Mouse (Mus musculus): ENCODE measurements around the gene Apol10b. TPM values are rescaled to one million over a fixed set of nuclear protein-coding genes. Genes with fewer than 3 reads are reported as not detected.
"Not testable (repeated sequence)": the region's sequence is repeated elsewhere in the genome, so short reads cannot be mapped to it uniquely, and the experiment has no call there.

The Apol10b gene
- polyA plus RNA-seq (2014; fragmentation: Nextera tagmentation; extraction: Ambion mirVana) = 0.10 TPM in 1 of 2 replicates, not detected in the other

- Histone ChIP-seq H3K4me2 (replicated peaks; ENCODE audit: low read depth, low read length) (no peak within 1 kb of the TSS), H3K27me3 (ENCODE audit: control insufficient read depth, insufficient read depth, low read length) (no peaks in the 10 kb centered on the region), H3K4me1 (replicated peaks; ENCODE audit: control insufficient read depth, insufficient read depth, low read length) (no peaks in the 10 kb centered on the region), H3K27ac (ENCODE audit: low read depth, low read length) (no peak within 1 kb of the TSS), H3K36me3 (ENCODE audit: control insufficient read depth, insufficient read depth, low read length) (no peaks in the 10 kb centered on the region), H3K4me3 (ENCODE audit: low read depth, low read length) (no peak within 1 kb of the TSS), H3K9me3 (ENCODE audit: control insufficient read depth, low read length) (no peaks in the 10 kb centered on the region), H3K9ac (ENCODE audit: low read depth, low read length) (no peak within 1 kb of the TSS)
- ATAC-seq (ENCODE audit: low FRiP score) (no peak), DNase-seq (ENCODE audit: low spot score) (no peak)
- WGBS = 70% methylated on average over 5 of the region's 5 CpGs
Measured at GRCm38 (mm10) chr15:77595961-77596360, at the start of gene Apol10b. Gene Apol10b (minus strand): TSS chr15:77596125.

- not testable (repeated sequence) for H3K27ac ChIP-seq (ENCODE audit: low read depth, low read length); ATAC-seq (ENCODE audit: low FRiP score); H3K4me3 ChIP-seq (ENCODE audit: low read depth, low read length); H3K27me3 ChIP-seq (ENCODE audit: control insufficient read depth, insufficient read depth, low read length); H3K9ac ChIP-seq (ENCODE audit: low read depth, low read length); H3K9me3 ChIP-seq (ENCODE audit: control insufficient read depth, low read length); H3K36me3 ChIP-seq (ENCODE audit: control insufficient read depth, insufficient read depth, low read length); H3K4me2 ChIP-seq (replicated peaks; ENCODE audit: low read depth, low read length); H3K4me1 ChIP-seq (replicated peaks; ENCODE audit: control insufficient read depth, insufficient read depth, low read length); DNase-seq (ENCODE audit: low spot score)
- WGBS = 78% methylated on average over 2 of the region's 2 CpGs
Measured at GRCm38 (mm10) chr15:77643176-77643575, 47.3 kb upstream of the Apol10b start, which contains the start of gene Apol11b. Gene Apol11b (minus strand): TSS chr15:77643286.

GRCm38 (mm10) chr15:77629822-77630221 is 33.9 kb upstream of the Apol10b start:
- WGBS = 83% methylated on average over 3 of the region's 3 CpGs
- H3K9me3 ChIP-seq (ENCODE audit: control insufficient read depth, low read length); H3K9ac ChIP-seq (ENCODE audit: low read depth, low read length); H3K27me3 ChIP-seq (ENCODE audit: control insufficient read depth, insufficient read depth, low read length); H3K27ac ChIP-seq (ENCODE audit: low read depth, low read length); H3K4me1 ChIP-seq (replicated peaks; ENCODE audit: control insufficient read depth, insufficient read depth, low read length); H3K4me3 ChIP-seq (ENCODE audit: low read depth, low read length); ATAC-seq (ENCODE audit: low FRiP score); H3K36me3 ChIP-seq (ENCODE audit: control insufficient read depth, insufficient read depth, low read length); DNase-seq (ENCODE audit: low spot score); H3K4me2 ChIP-seq (replicated peaks; ENCODE audit: low read depth, low read length): not testable (repeated sequence)

DNA sequence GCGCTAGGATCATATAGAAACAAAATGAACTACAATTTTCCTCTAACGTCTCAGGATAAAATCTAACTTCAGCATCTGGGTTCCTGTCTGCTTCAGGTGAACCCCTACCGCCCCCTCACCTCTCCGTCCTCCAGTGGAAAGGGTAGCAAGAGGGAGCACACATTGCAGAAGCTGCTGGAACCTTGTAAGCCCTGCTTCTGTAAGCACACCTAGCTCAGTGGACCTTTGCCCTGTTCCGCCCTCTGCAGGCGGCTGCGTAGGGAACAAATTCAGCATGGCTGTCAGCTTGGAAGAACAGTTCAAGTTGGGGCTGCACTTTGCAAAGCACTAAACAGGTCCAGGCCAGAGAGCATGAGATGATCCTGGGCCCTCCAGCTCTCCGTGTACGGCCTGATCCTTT is 32.7 kb upstream of the Apol10b start:
- WGBS = 56% methylated on average over 9 of the region's 9 CpGs
- H3K4me1 ChIP-seq (replicated peaks; ENCODE audit: control insufficient read depth, insufficient read depth, low read length); H3K4me2 ChIP-seq (replicated peaks; ENCODE audit: low read depth, low read length); DNase-seq (ENCODE audit: low spot score); H3K27ac ChIP-seq (ENCODE audit: low read depth, low read length); H3K4me3 ChIP-seq (ENCODE audit: low read depth, low read length); ATAC-seq (ENCODE audit: low FRiP score); H3K36me3 ChIP-seq (ENCODE audit: control insufficient read depth, insufficient read depth, low read length); H3K27me3 ChIP-seq (ENCODE audit: control insufficient read depth, insufficient read depth, low read length); H3K9me3 ChIP-seq (ENCODE audit: control insufficient read depth, low read length); H3K9ac ChIP-seq (ENCODE audit: low read depth, low read length): not testable (repeated sequence)

DNA sequence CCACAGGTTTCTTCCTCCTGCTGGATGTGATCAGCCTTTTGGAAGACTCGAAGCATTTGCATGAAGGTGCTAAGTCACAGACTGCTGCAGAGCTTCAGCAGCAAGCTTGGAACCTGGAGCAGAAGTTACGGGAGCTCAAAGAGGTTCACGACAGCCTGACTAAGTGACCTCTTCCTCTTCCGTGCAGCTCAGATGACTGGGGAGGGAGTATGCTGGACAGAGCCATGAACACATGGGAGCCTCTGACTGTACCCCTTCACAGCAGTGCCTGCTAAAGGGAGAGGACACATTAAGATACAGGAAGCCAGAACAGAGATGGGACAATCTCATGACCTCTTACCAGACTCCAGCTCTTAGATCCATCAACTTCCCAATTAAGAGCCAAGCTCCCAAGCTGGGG is 30.5 kb upstream of the Apol10b start:
- not testable (repeated sequence) for H3K4me3 ChIP-seq (ENCODE audit: low read depth, low read length)

GRCm38 (mm10) chr15:77624710-77625109 is 28.8 kb upstream of the Apol10b start:
- Histone ChIP-seq H3K4me3 (ENCODE audit: low read depth, low read length) (no peak overlapping the region), H3K9me3 (ENCODE audit: control insufficient read depth, low read length) (no peaks in the 10 kb centered on the region), H3K9ac (ENCODE audit: low read depth, low read length) (no peak overlapping the region), H3K4me2 (replicated peaks; ENCODE audit: low read depth, low read length) (no peak overlapping the region), H3K27ac (ENCODE audit: low read depth, low read length) (no peak overlapping the region), H3K27me3 (ENCODE audit: control insufficient read depth, insufficient read depth, low read length) (no peaks in the 10 kb centered on the region), H3K36me3 (ENCODE audit: control insufficient read depth, insufficient read depth, low read length) (no peaks in the 10 kb centered on the region), H3K4me1 (replicated peaks; ENCODE audit: control insufficient read depth, insufficient read depth, low read length) (no peaks in the 10 kb centered on the region)
- 95% methylated on average over 1 of the region's 1 CpGs for WGBS
- no peak for ATAC-seq (ENCODE audit: low FRiP score)
- DNase-seq (ENCODE audit: low spot score) = no peak

More for the DNA sequence above, 30.5 kb upstream of the Apol10b start:
- 95% methylated on average over 4 of the region's 4 CpGs for WGBS
- H3K27me3 ChIP-seq (ENCODE audit: control insufficient read depth, insufficient read depth, low read length); H3K4me1 ChIP-seq (replicated peaks; ENCODE audit: control insufficient read depth, insufficient read depth, low read length); DNase-seq (ENCODE audit: low spot score); ATAC-seq (ENCODE audit: low FRiP score); H3K36me3 ChIP-seq (ENCODE audit: control insufficient read depth, insufficient read depth, low read length); H3K9ac ChIP-seq (ENCODE audit: low read depth, low read length); H3K27ac ChIP-seq (ENCODE audit: low read depth, low read length); H3K4me2 ChIP-seq (replicated peaks; ENCODE audit: low read depth, low read length); H3K9me3 ChIP-seq (ENCODE audit: control insufficient read depth, low read length): not testable (repeated sequence)

GRCm38 (mm10) chr15:77606069-77606468 is 10.1 kb upstream of the Apol10b start:
- H3K27me3 ChIP-seq (ENCODE audit: control insufficient read depth, insufficient read depth, low read length) = no peaks in the 10 kb centered on the region
- H3K9me3 ChIP-seq (ENCODE audit: control insufficient read depth, low read length) = no peaks in the 10 kb centered on the region
- DNase-seq (ENCODE audit: low spot score) = no peak
- no peaks in the 10 kb centered on the region for H3K4me1 ChIP-seq (replicated peaks; ENCODE audit: control insufficient read depth, insufficient read depth, low read length)
- H3K4me2 ChIP-seq (replicated peaks; ENCODE audit: low read depth, low read length) = no peak overlapping the region
- H3K36me3 ChIP-seq (ENCODE audit: control insufficient read depth, insufficient read depth, low read length) = no peaks in the 10 kb centered on the region
- no peak overlapping the region for H3K27ac ChIP-seq (ENCODE audit: low read depth, low read length)
- 95% methylated on average over 3 of the region's 3 CpGs for WGBS
- no peak for ATAC-seq (ENCODE audit: low FRiP score)
- no peak overlapping the region for H3K9ac ChIP-seq (ENCODE audit: low read depth, low read length)
- H3K4me3 ChIP-seq (ENCODE audit: low read depth, low read length) = no peak overlapping the region

GRCm38 (mm10) chr15:77598958-77599357 is 3.0 kb upstream of the Apol10b start, which contains the start of gene Gm36245:
Gene Gm36245 (plus strand): TSS chr15:77599258.
- Histone ChIP-seq H3K4me1 (replicated peaks; ENCODE audit: control insufficient read depth, insufficient read depth, low read length) (no peaks in the 10 kb centered on the region), H3K27ac (ENCODE audit: low read depth, low read length) (no peak within 1 kb of the TSS), H3K27me3 (ENCODE audit: control insufficient read depth, insufficient read depth, low read length) (no peaks in the 10 kb centered on the region), H3K4me3 (ENCODE audit: low read depth, low read length) (no peak within 1 kb of the TSS), H3K9ac (ENCODE audit: low read depth, low read length) (no peak within 1 kb of the TSS), H3K36me3 (ENCODE audit: control insufficient read depth, insufficient read depth, low read length) (no peaks in the 10 kb centered on the region), H3K4me2 (replicated peaks; ENCODE audit: low read depth, low read length) (no peak within 1 kb of the TSS), H3K9me3 (ENCODE audit: control insufficient read depth, low read length) (no peaks in the 10 kb centered on the region)
- WGBS = 70% methylated on average over 1 of the region's 1 CpGs
- DNase-seq (ENCODE audit: low spot score) (no peak), ATAC-seq (ENCODE audit: low FRiP score) (no peak)

GRCm38 (mm10) chr15:77598429-77598828 is 2.5 kb upstream of the Apol10b start:
- Histone ChIP-seq H3K4me3 (ENCODE audit: low read depth, low read length) (no peak overlapping the region), H3K9me3 (ENCODE audit: control insufficient read depth, low read length) (no peaks in the 10 kb centered on the region), H3K4me1 (replicated peaks; ENCODE audit: control insufficient read depth, insufficient read depth, low read length) (no peaks in the 10 kb centered on the region), H3K36me3 (ENCODE audit: control insufficient read depth, insufficient read depth, low read length) (no peaks in the 10 kb centered on the region), H3K27me3 (ENCODE audit: control insufficient read depth, insufficient read depth, low read length) (no peaks in the 10 kb centered on the region), H3K27ac (ENCODE audit: low read depth, low read length) (no peak overlapping the region), H3K9ac (ENCODE audit: low read depth, low read length) (no peak overlapping the region), H3K4me2 (replicated peaks; ENCODE audit: low read depth, low read length) (no peak overlapping the region)
- ATAC-seq (ENCODE audit: low FRiP score) (no peak), DNase-seq (ENCODE audit: low spot score) (no peak)
- 71% methylated on average over 3 of the region's 3 CpGs for WGBS
